Mouse (Mus musculus) heart, postnatal 25 days (tissue): Measurements from ENCODE around the gene Ddc. TPM values are rescaled to one million over a fixed set of nuclear protein-coding genes. Genes with fewer than 3 reads are reported as not detected.

ENCODE experiments used
- DNase-seq: peaks from one replicate; pipeline ENCODE4 v3.0.0; 2022; ENCODE audit warnings: low spot score
- intact Hi-C: fragments of 180-260 bp; cut with DNase I; formaldehyde crosslinking; loops from one replicate; pipeline ENCODE4 v1.15.1; 2025
- total RNA-seq, 2 experiments: library from RNA; stranded (reverse); gene quantifications; 2 replicates each; pipeline ENCODE4 v1.2.3; 2021

Gene Ddc
- total RNA-seq, 2 experiments from 2014 or later = 2.5 TPM

DNA sequence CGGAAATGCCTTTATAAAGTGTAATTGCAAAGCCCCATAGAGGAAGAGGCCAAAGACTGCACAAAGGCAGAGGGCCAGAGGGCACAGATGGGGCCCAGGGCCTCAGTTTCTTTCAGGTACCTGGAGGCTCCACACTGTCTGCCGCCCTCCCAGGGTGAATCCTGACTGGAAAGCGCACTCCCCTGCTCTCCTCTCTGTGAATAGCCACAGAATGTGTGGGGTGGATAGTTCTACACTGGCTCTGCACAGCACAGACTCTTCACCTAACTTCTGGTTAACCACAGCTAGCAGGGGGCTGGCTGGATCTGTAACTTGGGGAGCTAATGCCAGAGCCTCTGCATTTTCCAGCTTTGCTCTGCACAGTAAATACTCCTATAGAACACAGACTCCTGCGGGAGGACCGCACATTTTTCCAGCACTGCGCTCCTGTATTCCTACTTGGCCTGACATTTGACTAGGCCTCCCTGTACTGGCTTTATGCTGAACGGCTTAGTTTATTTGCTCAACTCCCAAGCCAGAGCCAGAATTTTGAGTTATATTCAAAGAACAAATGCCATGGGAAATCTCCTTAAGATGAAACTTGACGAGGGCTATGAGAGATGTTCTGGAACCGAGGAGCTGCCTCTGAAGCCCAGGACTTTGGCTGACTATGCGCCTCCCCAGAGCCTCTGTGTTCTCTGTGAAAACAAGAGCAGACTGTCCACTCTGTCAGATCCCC lies 18.8 kb downstream of the Ddc start:
- intact Hi-C loops = no loop called here

DNA sequence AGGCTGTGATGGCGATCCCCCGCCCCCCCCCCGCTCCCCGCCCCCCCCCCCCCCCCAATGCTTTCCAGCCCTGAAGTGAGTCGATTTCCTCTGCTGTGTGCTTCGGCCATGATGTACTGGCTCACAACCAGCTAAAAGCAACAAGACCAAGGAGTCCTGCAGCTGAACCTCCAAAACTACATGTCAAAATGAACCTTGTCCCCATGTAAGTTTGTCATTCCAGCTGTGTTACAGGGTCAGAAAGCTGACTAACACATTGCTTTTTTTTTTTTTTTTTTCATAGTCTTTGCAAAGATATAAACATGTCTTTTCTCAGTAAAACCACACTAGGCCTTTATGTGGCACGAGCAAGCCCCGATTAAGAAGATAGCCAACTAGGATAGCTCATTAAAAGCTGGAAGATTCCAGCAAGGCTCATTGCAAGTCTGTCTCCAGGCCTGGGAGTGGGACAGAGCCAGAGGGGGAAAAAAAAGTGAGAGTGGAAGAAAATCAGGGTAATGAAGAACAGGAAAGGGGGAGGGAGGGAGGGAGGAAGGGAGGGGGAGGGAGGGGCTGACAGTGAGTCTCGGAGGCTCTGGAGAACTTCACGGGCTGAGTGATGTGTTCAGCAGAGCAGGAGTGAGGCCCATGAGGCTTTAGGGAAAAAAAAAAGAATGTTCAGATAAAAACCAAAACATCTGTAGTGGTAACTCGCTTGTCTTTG lies 19.5 kb downstream of the Ddc start:
- intact Hi-C loops = no loop called here

More for the DNA sequence above, 18.8 kb downstream of the Ddc start:
- DNase-seq = no peak

DNA sequence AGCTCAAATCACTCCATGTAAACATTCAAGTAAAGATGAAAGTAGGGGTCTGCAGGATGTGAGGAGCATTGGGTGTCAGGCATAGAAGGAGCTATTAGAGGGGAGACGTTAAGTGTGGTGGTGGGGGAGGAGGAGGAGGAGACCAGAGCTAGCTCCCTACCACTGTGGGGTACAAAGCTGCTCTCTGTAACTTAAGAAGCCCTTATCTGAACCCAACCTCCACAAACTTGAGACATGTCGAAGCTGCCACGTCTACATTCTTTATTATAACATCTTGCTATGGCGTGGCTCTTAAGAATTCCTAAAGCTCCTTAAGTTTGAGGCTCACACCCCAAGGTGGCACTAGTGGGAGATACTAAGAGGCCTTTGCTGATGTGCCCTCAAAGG lies 20.1 kb downstream of the Ddc start:
- intact Hi-C loops = no loop called here
- DNase-seq = no peak

More for the DNA sequence above, 19.5 kb downstream of the Ddc start:
- DNase-seq = peak; percentile 24

DNA sequence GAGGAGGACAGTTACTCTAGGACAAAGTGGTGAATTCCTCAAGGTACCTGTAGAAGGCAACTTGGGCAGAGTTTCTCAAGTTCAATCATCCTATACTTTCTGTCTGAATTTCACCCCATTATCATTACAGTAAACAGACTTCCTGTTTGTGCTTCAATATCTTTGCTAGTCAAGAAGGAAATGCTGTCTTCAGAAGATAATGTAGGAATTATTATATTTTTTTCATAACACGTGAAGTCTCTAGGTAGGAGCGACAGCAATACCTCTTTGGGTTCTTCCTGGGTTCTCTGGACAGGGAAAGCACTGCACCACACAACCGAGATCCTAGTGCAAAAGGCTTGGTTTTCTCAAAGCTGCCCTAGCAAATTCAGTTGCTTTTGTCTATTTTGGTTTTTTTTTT lies 21.6 kb downstream of the Ddc start:
- intact Hi-C loops = no loop called here
- no peak for DNase-seq

DNA sequence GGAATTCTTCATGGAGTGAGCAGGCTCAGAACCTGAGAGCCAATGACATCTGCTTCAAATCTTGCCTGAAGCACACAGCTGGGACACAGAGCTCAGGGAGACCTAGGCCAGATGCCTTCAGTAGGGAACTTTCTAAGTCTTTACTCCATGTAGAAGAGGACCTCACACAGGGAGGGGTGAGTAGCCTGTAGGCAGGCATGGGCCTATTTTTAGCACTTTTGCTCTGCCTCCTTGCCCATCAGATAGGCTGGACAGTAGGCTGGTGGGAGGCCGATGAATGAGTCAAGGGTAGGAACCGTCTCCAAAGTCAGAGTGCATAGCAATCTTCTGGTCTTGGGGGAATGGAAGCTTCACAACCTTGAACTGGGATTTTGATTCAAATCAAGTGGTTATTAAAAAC lies 22.7 kb downstream of the Ddc start:
- peak; percentile 23 for DNase-seq
- intact Hi-C loops = no loop called here

DNA sequence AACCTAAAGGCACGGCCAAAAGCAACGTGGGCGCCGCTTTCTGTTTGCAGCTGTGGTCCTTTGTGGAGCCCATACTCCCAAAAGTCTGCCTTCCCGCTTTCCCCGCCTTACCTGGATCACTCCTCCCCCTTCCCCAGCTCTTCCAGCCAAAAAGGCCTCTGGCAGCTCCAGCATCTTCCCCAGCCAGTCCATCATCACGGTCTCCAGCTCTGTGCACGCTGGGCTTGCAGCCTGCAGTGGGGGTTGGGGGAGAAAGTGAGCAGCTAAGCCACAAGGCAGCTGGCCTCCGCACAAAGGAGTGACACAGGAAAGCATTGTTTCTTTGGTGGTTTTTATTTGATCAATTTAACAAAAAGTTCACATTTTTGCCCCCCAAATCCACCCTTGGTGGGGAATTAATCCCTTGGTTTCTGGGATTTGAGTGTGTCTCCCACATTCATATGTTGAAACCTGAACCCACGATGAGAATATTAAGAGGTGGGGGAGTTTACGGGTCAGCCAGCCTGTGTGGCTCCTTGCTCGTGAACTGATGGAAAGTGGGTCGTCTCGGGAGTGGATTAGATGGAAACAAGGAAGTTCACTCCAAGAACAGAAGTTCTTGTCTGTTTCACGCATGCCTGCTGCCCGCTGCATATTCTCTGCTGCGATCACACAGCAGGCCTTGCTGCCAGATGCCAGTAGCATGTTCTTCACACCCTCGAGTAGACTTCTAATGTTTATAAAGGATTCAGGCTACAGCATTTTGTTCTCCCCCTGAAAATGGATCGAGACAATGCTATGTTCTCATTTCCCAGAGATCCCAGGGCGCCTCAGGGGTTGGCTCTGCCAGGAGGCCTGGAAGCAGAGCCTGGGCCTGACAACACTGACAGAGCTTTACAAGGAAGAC lies 24.7 kb downstream of the Ddc start:
- peak; percentile 46 for DNase-seq
- intact Hi-C loops = no loop called here

DNA sequence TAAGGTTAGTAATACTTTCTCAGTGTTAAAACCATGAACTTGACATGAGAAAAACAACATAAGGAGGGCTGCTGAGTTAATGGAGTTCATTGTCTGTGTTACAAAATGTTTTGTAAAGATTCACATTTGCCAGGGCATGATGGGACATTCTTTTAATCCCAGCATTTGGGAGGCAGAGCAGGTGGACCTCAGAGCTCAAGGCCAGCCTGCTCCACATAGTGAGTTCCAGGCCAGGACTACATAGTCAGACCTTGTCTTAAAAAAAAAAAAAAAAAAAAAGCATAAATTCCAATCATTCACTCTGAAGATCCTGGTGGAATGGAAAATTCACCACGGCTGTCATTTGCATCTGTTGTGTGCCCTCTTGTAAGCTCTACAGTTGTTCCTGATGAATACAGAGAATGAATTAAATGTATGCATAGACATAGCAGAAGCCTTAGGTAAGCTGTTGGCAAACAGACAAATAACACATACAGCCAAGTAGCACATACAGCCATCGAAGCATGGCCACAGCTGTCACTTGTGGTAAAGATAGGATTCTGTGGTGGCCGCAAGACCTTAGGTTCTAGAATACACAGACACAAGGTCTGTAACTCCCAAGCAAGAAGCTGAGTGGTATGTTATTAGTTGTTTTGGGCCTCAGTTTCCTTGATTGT lies 25.7 kb downstream of the Ddc start:
- intact Hi-C loops = no loop called here
- DNase-seq = no peak

DNA sequence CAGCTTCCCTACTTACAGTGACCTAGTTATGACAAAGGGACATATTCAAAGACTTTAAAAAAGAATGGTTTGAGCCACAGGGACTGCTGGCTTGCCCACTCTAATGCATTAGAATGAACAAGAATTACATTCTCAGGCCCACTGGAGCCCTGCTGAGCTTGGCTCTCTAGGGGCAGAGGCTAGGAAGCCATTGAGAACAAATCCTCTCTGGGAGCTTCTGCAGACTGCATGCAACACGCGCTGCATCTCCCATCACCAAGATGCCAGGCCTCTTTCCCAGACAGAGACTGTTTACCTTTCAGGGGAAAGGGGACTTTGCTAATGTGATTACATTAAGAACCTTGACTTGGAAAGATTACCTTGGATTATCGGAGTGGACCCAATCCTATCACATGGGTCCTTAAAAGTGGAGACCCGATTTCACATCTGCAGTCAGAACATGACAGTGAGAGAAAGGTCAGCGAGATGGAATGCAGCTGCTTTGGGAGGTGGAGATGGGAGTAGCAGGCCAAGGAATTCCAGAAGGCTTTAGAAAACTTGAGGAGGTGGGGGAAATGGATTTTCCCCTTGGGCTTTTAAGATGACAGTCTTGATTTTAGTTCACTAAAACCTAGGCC lies 26.6 kb downstream of the Ddc start:
- intact Hi-C loops = no loop called here
- DNase-seq = no peak

DNA sequence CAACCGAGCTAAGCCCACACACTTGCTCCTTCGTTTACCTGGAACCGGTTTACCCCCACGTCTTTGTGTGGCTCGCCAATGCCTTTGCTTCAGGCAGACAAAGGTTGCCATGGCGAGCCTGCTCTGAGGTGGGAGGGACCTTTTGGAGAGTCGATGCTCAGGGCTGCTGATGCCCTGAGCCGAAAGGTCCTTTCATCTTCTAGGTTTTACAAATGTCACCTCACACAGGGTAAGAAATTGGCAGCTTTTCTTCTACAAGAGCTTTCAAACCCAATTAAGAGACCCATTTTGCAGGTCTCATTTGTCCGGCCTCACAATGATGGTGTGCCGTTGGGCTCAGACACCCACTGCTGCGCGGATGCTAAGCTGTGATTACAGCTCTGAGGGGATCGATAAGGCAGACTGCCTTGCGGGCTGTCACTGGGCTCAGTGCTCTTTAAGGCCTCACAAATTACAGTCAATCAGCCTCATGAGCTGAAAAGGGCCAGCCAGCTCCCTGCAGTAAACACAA lies 29.9 kb downstream of the Ddc start:
- DNase-seq = no peak
- intact Hi-C loops = no loop called here

DNA sequence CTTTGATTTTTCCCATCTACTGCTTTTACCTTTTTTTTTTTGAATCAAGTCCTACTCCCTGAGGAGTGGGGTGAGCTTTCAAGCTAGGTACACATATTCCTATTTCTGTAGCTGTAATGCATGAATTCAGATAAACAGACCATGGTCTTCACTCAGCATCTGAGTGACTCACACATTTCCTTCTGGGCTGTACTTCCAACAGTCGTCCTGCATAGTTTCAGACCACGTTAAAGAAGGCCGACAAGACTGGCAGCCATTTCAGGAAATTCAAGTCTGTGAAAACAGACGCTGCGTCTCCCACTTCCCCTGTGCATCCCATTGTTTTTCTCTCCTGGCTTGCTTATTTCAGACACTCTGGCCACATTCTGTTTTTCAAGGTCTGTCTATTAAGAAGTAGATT lies 31.2 kb downstream of the Ddc start:
- DNase-seq = no peak
- intact Hi-C loops = no loop called here

DNA sequence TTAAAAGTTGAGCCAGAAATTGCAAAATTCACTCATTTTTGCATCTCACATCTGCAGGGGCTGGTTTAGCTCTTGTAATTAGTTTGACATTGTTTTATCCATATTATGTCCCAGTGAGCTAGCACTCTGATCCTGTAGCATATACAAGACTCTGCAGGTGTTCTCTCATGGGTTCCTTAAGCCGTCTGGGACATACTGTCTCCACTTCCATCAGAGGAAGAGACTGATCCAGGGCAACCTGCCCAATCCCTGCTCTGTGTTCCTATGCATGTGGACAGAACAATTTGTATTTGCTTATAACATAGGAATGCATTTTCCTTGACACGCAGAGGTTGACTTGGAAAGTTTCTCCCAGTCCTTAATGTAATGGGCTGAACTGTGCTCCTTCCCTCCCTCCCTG lies 32.8 kb downstream of the Ddc start:
- intact Hi-C loops = no loop called here
- no peak for DNase-seq

DNA sequence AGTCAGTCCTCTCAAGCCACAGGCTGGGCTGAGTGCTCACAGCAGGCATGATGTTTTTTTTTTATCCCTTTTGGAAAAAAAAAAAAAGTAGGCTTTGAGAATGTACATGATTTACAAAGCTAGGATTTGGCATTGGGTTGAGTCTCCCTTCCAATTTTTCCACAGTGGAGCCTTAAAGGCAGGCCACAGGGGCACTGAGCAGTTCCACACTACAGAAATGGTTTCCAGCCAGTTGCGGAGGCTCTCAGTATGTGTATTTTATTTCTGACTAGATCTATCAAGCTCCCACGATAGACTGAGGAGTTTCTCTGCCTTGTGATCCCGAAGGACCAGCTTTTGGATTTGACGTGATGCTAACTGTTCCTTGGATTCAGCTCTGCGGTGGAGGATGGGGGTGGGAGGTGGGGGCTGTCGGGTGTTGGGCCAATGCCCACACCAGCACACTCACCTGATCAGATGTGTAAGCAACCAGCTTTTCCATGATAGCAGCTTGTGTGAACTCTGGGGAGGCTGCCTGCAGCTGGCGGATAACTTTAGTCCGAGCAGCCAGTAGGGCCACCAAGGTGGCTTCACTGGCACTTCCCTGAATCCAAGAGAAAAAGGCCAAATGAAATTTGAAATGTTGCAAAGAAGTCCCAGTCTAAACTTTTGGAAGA lies 33.4 kb downstream of the Ddc start:
- no peak for DNase-seq
- intact Hi-C loops = no loop called here

DNA sequence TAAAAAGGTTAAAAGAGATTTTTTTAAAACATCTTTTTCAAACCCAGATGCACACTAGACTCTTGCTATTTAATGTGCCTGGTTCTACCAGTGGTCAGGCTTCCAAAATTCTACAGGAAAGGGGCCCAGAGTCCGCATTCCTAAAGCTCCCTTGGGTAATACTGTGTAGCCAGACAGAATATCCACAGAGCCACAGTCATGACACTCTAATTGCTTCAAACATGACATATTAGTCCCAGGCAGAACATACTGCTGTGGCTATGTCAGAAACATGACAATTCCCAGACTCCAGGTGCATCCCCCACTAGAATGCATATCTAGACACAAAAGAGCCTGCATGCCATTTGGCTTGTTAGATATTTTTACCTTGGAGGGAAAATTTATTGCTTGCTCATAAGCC lies 35.4 kb downstream of the Ddc start:
- intact Hi-C loops = no loop called here
- no peak for DNase-seq

DNA sequence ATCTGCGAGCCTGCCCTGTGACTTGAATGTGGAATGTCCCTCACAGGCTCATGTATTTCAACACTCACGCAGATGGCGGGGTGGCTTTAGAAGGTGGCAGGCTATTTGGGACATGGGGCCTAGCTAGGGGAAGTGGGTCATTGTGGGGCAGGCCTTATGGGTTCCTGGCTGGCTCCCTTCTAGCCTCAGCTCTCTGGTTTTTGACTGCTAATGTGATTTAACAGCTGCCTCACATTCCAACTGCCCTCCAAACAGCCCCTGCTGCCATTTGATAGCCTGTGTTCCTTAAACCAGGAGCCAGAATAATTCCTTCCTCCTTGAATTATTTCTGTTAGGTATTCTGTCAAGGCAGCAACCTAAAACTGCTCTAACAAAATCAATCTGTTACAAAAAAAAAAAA lies 41.0 kb downstream of the Ddc start:
- intact Hi-C loops = no loop called here
- no peak for DNase-seq

DNA sequence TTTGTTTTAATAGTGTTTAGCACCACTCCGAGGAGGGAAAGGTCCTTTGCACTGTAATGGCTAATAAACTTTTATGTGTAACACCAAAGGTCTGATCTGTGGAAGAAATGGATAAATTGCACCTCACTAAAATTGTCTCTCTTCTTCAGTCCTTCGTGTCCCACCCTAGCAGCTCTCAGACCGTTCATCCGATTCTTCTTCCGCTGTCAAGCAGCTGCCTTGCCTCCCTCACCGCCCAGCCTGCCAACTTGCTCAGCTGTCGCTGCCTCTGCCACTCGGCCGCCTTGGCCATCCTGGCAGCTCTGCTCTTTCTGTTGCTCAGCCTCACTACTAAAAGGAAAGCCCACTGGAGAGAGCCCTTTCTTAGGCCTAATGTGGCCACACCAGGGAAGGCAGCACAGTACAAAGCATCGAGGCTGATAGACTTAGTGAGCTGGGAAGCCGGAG lies 42.2 kb downstream of the Ddc start:
- intact Hi-C loops = no loop called here
- DNase-seq = no peak

DNA sequence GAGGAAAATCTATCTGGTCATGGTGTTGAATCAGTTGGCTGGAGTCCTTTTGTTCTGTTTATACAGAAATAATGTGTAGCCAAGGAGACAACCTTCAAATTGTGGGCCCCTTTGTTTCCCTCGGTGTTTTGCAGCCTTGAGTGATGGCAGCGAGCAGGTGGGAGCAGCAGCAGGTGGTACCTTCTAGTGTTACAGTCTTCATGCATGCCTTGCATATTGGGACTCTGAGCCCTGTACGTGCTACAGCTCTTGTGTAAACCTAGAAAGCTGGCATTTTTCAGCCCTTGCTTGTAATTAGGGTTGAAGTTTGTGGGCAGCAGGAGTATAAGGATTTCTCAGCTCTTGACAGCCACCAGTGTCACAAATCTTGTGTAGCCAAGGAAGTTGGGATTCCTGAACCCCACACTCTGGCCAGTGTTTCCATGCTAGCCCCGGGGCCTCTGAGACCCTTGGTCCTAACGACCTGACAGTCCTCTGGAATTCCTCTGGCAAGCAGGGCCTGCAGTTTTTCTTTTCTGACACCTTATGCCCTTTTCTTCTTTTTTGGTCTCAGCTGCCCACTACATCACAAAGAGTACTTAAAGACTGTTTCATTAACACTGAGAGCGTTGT lies 42.8 kb downstream of the Ddc start:
- intact Hi-C loops = no loop called here
- no peak for DNase-seq

DNA sequence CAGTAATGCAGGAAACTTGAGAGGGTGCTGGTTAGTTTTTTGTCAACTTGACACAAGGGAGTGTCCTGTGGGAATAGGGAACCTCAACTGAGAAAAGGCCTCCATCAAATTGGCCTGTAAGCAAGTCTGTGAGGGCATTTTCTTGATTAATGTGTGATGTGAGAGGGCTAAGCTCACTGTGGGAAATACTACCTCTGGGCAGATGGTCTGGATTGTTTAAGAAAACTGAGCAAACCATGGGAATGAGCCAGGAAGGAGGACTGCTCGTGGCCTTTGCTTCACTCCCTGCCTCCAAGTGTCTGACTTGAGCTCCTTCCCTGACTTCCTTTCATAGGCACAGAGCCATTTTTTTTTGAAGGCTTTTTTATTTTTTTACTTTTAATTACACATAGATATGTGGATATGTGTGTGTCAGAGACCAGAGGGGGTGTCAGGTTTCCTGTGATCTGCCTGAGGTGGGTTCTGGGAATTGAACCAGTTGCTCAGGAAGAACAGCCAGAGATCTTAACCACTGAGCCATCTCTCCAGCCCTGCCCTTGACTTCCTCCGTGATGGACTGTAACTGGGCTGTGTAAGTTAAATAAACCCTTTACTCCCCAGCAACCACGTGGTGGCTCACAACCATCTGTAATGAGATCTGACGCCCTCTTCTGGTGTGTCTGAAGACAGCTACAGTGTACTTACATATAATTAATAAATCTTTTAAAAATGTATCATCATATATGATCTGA lies 44.0 kb downstream of the Ddc start:
- DNase-seq = no peak
- intact Hi-C loops = no loop called here

DNA sequence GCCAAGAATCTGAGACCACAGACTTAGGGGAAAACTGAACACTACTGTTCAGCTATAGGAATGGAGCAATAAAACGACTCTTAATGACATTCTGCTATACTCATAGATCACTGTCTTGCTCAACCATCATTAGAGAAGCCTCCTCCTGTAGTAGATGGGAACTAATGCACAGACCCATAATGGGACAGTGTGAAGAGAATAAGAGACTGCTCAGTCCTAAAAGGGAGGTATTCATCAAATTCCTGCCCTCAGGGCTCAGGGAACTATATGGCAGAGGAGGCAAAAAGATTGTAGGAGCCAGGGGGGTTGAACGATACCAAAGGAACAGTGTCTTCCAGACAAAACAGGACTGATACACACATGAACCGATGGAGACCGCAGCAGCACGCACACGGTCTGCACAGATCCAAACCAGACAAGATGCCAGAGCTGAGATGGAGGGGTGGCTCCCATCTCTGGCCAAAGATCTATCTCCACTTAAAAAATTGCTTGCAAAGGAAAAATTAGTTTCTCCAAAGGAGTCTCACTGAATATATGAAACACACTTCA lies 45.9 kb downstream of the Ddc start:
- DNase-seq = no peak
- intact Hi-C loops = no loop called here
